Mouse (Mus musculus) adrenal gland (tissue): ENCODE results near the gene Fcgr2b.

ENCODE experiments used
- intact Hi-C: fragments of 180-260 bp; cut with DNase I; formaldehyde crosslinking; loops from one replicate; pipeline ENCODE4 v1.15.1; 2025
- long read RNA-seq, 2 experiments: library from polyadenylated mRNA; unstranded; transcript quantifications; one replicate each; pipeline ENCODE4 v2.0.0; 2020; ENCODE audit warnings: borderline replicate concordance in 1 of 2; ENCODE audit not compliant: insufficient replicate concordance in 1 of 2

Fcgr2b gene
- long read RNA-seq, experiment 1, transcript Fcgr2b-202 (7 exons, 1,462 nt) = major isoform, 7 of 17 reads
- long read RNA-seq, experiment 1, partial matches to known transcripts = 1 of 17 reads
- long read RNA-seq, experiment 1, other reads (novel, unspliced or antisense) = 2 of 17 reads
- long read RNA-seq, experiment 2, transcript Fcgr2b-202 (7 exons, 1,462 nt) = major isoform, 5 of 9 reads
- long read RNA-seq, experiment 2, partial matches to known transcripts = 0 of 9 reads
- long read RNA-seq, experiment 2, other reads (novel, unspliced or antisense) = 1 of 9 reads

GRCm38 (mm10) chr1:170976447-170976846, at the start of gene Fcgr2b:
Gene Fcgr2b (minus strand): TSS chr1:170976547.
- intact Hi-C loops = no loop called here

GRCm38 (mm10) chr1:171019311-171019950, 43.1 kb upstream of the Fcgr2b start:
- intact Hi-C loops = no loop called here

- intact Hi-C loops = no loop called here
These were observed 42.4 kb upstream of the Fcgr2b start, which contains the start of gene Fcgr4 for GRCm38 (mm10) chr1:171018737-171019136. Gene Fcgr4 (plus strand): TSS chr1:171018920.

- intact Hi-C loops = no loop called here
These were observed 41.3 kb upstream of the Fcgr2b start for GRCm38 (mm10) chr1:171017468-171018158.

GRCm38 (mm10) chr1:171016676-171017356, 40.5 kb upstream of the Fcgr2b start:
- intact Hi-C loops = no loop called here

GRCm38 (mm10) chr1:171011733-171012132, 35.4 kb upstream of the Fcgr2b start:
- intact Hi-C loops = no loop called here

- intact Hi-C loops = no loop called here
These were observed 30.6 kb upstream of the Fcgr2b start for GRCm38 (mm10) chr1:171006905-171007304.

GRCm38 (mm10) chr1:171006335-171006734, 30.0 kb upstream of the Fcgr2b start:
- intact Hi-C loops = no loop called here

GRCm38 (mm10) chr1:171005586-171005985, 29.2 kb upstream of the Fcgr2b start:
- intact Hi-C loops = no loop called here

- intact Hi-C loops = no loop called here
These were observed 28.7 kb upstream of the Fcgr2b start for GRCm38 (mm10) chr1:171005081-171005480.

GRCm38 (mm10) chr1:170999811-171000210, 23.5 kb upstream of the Fcgr2b start:
- intact Hi-C loops = no loop called here

GRCm38 (mm10) chr1:170997756-170998655, 21.7 kb upstream of the Fcgr2b start:
- intact Hi-C loops = no loop called here

GRCm38 (mm10) chr1:170996753-170997152, 20.4 kb upstream of the Fcgr2b start:
- intact Hi-C loops = loop anchor here (1.0 kb wide), 1 partner anchor 96 kb away; no protein-coding TSS in a partner anchor

- intact Hi-C loops = loop anchor here (1.0 kb wide), 1 partner anchor 96 kb away; no protein-coding TSS in a partner anchor
These were observed 19.7 kb upstream of the Fcgr2b start for GRCm38 (mm10) chr1:170996034-170996433.

GRCm38 (mm10) chr1:170992550-170992949, 16.2 kb upstream of the Fcgr2b start:
- intact Hi-C loops = no loop called here

GRCm38 (mm10) chr1:170989656-170990055, 13.3 kb upstream of the Fcgr2b start:
- intact Hi-C loops = no loop called here

- intact Hi-C loops = no loop called here
These were observed 9.5 kb upstream of the Fcgr2b start for GRCm38 (mm10) chr1:170985861-170986260.

- intact Hi-C loops = no loop called here
These were observed 8.7 kb upstream of the Fcgr2b start for GRCm38 (mm10) chr1:170985092-170985491.

- intact Hi-C loops = no loop called here
These were observed 6.7 kb upstream of the Fcgr2b start for GRCm38 (mm10) chr1:170983066-170983465.

- intact Hi-C loops = no loop called here
These were observed 6.0 kb upstream of the Fcgr2b start for GRCm38 (mm10) chr1:170982301-170982700.
